Mouse (Mus musculus) embryonic facial prominence, embryonic 14.5 days (tissue): ENCODE measurements around the gene Ccdc187. TPM values are rescaled to one million over a fixed set of nuclear protein-coding genes. Genes with fewer than 3 reads are reported as not detected.

Experiments
- ATAC-seq: fragments of 200-750 bp; cut with Nextera tagmentation; 2 replicates; pipeline ENCODE4 v1.8.0; 2017; ENCODE audit warnings: low read depth, moderate number of reproducible peaks, moderate TSS enrichment
- DNase-seq: peaks from one replicate; pipeline ENCODE4 v3.0.0-alpha.2; 2015; ENCODE audit warnings: low spot score
- H3K27ac ChIP-seq: fragments of 300-500 bp; sonication (generic); replicated peaks from 2 replicates; pipeline ENCODE4 v1.5.1; 2014; ENCODE audit warnings: low read depth, mild to moderate bottlenecking, low read length, moderate library complexity
- H3K27me3 ChIP-seq: fragments of 300-500 bp; sonication (generic); replicated peaks from 2 replicates; pipeline ENCODE4 v1.6.1; 2014; ENCODE audit warnings: low read length; ENCODE audit not compliant: control insufficient read depth, insufficient read depth
- H3K36me3 ChIP-seq: fragments of 300-500 bp; sonication (generic); 2 replicates; pipeline ENCODE4 v1.6.1; 2014; ENCODE audit warnings: low read length, mixed read lengths; ENCODE audit not compliant: control insufficient read depth, insufficient read depth
- H3K4me1 ChIP-seq: fragments of 300-500 bp; sonication (generic); 2 replicates; pipeline ENCODE4 v1.6.1; 2014; ENCODE audit warnings: antibody characterized with exemption, low read length; ENCODE audit not compliant: control insufficient read depth, insufficient read depth
- H3K4me2 ChIP-seq: fragments of 300-500 bp; sonication (generic); 2 replicates; pipeline ENCODE4 v1.6.1; 2014; ENCODE audit warnings: low read depth, mild to moderate bottlenecking, low read length, moderate library complexity, mixed read lengths
- H3K4me3 ChIP-seq: fragments of 300-500 bp; sonication (generic); 2 replicates; pipeline ENCODE4 v1.5.1; 2014; ENCODE audit warnings: low read depth, mild to moderate bottlenecking, low read length
- H3K9ac ChIP-seq: fragments of 300-500 bp; sonication (generic); 2 replicates; pipeline ENCODE4 v1.6.1; 2014; ENCODE audit warnings: low read depth, mild to moderate bottlenecking, low read length, moderate library complexity, mixed read lengths
- H3K9me3 ChIP-seq: fragments of 300-500 bp; sonication (generic); 2 replicates; pipeline ENCODE4 v1.6.1; 2016; ENCODE audit warnings: low read length; ENCODE audit not compliant: control insufficient read depth
- WGBS: fragments of 180-500 bp; shearing (Covaris S2); extraction: QIAGEN DNeasy Blood & Tissue Kit; methylation state at CpG from one replicate; pipeline ENCODE4 v1.1.7; 2014; 5-methylcytosine and 5-hydroxymethylcytosine counted together
- polyA plus RNA-seq: library from polyadenylated mRNA; unstranded; fragments of >200 nt; fragmentation: Nextera tagmentation; extraction: Ambion mirVana; gene quantifications from 2 replicates; pipeline ENCODE4 v1.2.1, GENCODE M21; 2014

Gene Ccdc187
- polyA plus RNA-seq, 1 experiment from 2014 or later = 0.28 TPM

DNA sequence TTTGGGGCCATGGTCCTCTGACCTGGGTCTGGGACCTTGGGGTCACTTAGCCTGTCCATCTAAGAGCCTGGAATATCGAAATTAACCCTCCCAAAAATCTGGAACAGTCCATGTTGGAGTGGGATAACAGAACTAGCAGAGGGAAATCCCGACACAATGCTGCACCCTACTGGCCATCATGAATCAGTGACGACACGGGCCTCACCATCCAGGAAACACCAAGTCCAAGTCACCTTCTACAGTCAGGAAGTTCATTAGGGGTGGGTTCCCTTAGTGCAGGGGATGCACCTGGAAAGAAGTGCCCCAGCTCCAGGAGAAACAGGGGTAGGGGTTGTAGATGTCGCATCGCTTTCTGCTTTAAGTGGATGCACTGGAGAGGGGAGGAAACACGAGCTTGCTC is 20.7 kb downstream of the Ccdc187 start:
- H3K9me3 ChIP-seq = no peaks in the 10 kb centered on the region
- H3K36me3 ChIP-seq = no peaks in the 10 kb centered on the region
- DNase-seq (peak; percentile 81), ATAC-seq (peak; percentile 66)
- H3K4me2 ChIP-seq = no peak overlapping the region
- H3K4me3 ChIP-seq = no peak overlapping the region
- 17% methylated on average over 7 of the region's 7 CpGs for WGBS
- H3K27me3 ChIP-seq = no peaks in the 10 kb centered on the region
- no peak overlapping the region for H3K27ac ChIP-seq
- H3K4me1 ChIP-seq = no peaks in the 10 kb centered on the region
- no peak overlapping the region for H3K9ac ChIP-seq

DNA sequence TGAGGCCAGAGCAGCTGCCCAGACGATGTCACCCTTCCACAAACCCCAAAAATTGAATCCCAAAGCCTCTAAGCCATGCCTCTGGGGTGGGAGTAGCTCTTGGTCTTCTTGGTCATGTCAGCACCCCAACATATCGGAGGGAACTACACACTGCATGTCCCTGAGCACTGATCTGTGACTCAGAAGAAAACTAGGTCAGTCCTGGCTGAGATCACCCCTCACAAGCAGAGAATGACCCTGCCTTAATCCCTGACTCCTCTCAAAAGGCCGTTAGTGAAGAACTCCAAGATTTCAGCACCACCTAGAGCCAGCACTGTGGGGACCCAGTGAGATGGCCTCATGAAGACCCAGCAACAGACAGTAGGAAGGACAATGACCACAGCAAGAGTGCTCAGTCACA is 26.1 kb downstream of the Ccdc187 start:
- no peak for ATAC-seq
- DNase-seq = no peak
- Histone ChIP-seq H3K9me3 (no peaks in the 10 kb centered on the region), H3K4me1 (no peaks in the 10 kb centered on the region), H3K27me3 (no peaks in the 10 kb centered on the region), H3K27ac (no peak overlapping the region), H3K4me2 (no peak overlapping the region), H3K4me3 (no peak overlapping the region), H3K36me3 (no peaks in the 10 kb centered on the region), H3K9ac (no peak overlapping the region)
- 65% methylated on average over 3 of the region's 3 CpGs for WGBS

DNA sequence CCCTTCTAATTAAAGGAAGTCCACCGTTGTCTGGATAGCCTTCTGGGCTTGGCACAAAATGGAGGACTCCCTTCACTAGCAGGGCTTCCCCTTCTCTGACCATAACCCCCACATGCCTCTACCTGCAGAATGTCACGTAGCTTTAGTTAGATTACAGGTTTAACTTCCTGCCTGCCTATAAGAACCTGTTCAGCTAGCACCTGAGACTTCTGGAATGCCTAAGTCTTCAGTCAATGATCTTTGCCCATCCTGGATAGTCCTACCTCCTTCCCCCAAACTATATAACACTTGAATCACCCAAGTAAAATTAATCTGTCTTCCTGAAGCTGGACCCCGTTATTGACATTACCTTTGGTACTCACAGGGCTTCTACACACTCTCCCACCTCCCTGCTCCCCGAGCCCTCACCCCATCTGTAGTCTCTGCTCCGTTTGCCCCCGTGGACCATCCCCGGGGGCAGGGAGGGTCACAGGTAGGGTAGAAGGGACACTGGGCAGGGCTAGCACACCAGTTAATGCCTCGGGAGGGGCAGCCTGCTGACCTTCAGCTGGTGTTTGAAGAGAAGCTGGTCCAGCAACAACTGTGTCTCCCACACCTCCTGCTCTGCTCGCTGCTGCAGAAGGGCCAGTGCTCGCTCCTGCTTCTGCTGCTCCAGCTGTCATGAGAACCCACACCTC is 28.2 kb downstream of the Ccdc187 start:
- 72% methylated on average over 10 of the region's 10 CpGs for WGBS
- no peak overlapping the region for H3K27ac ChIP-seq

DNA sequence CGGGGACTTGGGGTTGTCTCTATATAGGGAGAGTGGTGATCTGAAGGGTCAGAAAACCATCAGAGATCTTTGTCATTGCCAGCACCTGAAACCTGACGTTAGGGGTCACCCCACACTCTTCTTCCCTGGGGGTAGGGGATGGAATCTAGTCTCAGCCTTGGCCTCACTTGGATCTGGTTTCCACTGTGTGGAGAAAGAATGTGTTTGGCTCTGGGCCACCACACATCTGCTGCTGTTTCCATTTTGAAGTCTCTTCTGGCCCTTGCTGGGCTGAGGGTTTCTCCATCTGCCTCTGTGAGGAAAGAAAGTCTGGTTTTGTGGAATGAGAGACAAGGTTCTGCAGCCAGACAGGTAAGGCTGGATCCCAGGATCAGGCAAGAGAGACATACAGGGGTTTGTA is 29.3 kb downstream of the Ccdc187 start:
- no peaks in the 10 kb centered on the region for H3K4me1 ChIP-seq
- peak; percentile 66 for DNase-seq
- no peaks in the 10 kb centered on the region for H3K27me3 ChIP-seq
- no peak overlapping the region for H3K9ac ChIP-seq
- H3K4me3 ChIP-seq = no peak overlapping the region
- H3K4me2 ChIP-seq = no peak overlapping the region
- 58% methylated on average over 2 of the region's 2 CpGs for WGBS
- ATAC-seq = no peak
- H3K27ac ChIP-seq = no peak overlapping the region; the same call in 1 of the 2 replicates
- H3K36me3 ChIP-seq = no peaks in the 10 kb centered on the region
- no peaks in the 10 kb centered on the region for H3K9me3 ChIP-seq

More for the DNA sequence above, 28.2 kb downstream of the Ccdc187 start:
- Histone ChIP-seq H3K36me3 (no peaks in the 10 kb centered on the region), H3K4me1 (no peaks in the 10 kb centered on the region), H3K4me2 (no peak overlapping the region), H3K27me3 (no peaks in the 10 kb centered on the region), H3K4me3 (no peak overlapping the region), H3K9me3 (no peaks in the 10 kb centered on the region), H3K9ac (no peak overlapping the region)
- DNase-seq (peak; percentile 26), ATAC-seq (no peak)

- ATAC-seq = no peak
- Histone ChIP-seq H3K9ac (no peak overlapping the region), H3K27ac (no peak overlapping the region), H3K36me3 (no peaks in the 10 kb centered on the region), H3K4me1 (no peaks in the 10 kb centered on the region), H3K9me3 (no peaks in the 10 kb centered on the region), H3K27me3 (no peaks in the 10 kb centered on the region), H3K4me2 (no peak overlapping the region), H3K4me3 (no peak overlapping the region)
- no peak for DNase-seq
- 77% methylated on average over 4 of the region's 4 CpGs for WGBS
Measured at GRCm38 (mm10) chr2:26264646-26265045, 29.7 kb downstream of the Ccdc187 start.

GRCm38 (mm10) chr2:26257315-26258096 is 36.9 kb downstream of the Ccdc187 start:
- WGBS = 81% methylated on average over 16 of the region's 16 CpGs
- Histone ChIP-seq H3K9me3 (no peaks in the 10 kb centered on the region), H3K4me3 (no peak overlapping the region), H3K4me1 (no peaks in the 10 kb centered on the region), H3K27ac (no peak overlapping the region), H3K9ac (no peak overlapping the region), H3K27me3 (no peaks in the 10 kb centered on the region), H3K4me2 (no peak overlapping the region), H3K36me3 (no peaks in the 10 kb centered on the region)
- no peak for ATAC-seq
- DNase-seq = no peak

GRCm38 (mm10) chr2:26254816-26255215 is 39.5 kb downstream of the Ccdc187 start:
- 38% methylated on average over 4 of the region's 4 CpGs for WGBS
- Histone ChIP-seq H3K4me2 (no peak overlapping the region), H3K4me3 (no peak overlapping the region), H3K9me3 (no peaks in the 10 kb centered on the region), H3K27ac (no peak overlapping the region), H3K27me3 (no peaks in the 10 kb centered on the region), H3K9ac (no peak overlapping the region), H3K36me3 (no peaks in the 10 kb centered on the region), H3K4me1 (no peaks in the 10 kb centered on the region)
- DNase-seq (no peak), ATAC-seq (no peak)

DNA sequence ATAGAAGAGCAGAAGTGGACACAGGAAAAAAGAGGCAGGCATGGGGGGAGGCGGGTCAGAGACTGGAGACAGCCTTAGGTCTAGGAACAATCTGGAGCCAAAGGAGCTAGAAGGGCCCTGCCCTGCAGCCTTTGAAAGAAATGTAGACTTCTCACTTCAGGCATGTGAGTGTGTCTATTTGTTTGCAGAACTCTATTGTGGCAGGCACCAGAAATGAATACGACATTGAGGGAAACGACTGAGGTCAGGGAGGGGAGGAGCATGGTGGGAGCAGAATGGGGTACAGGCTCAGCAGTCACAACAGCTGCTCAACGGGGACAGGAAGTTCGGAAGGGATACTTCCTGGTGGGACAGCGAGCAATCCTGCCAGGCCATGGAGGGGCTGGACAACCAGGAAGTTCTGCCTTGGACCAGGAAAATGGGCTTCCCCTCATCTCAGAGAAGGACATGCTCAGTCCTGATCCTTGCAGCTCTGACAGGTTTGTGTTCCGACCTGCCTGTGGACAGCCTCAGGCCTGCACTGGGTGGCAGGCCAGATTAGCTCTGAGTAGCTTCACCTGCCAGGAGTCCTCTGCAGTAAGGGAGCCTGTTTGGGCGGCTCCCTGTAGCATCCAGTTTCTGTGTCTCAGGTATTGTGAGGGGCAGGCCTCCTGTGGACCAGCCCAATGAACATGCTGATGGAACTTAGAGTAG is 41.7 kb downstream of the Ccdc187 start:
- no peak overlapping the region; the same call in 1 of the 2 replicates for H3K27ac ChIP-seq
- H3K27me3 ChIP-seq = no peaks in the 10 kb centered on the region
- peak; percentile 60; the same call in 1 of the 2 replicates for ATAC-seq
- no peaks in the 10 kb centered on the region for H3K9me3 ChIP-seq
- DNase-seq = peak; percentile 37
- no peak overlapping the region for H3K4me2 ChIP-seq
- 57% methylated on average over 8 of the region's 8 CpGs for WGBS
- H3K4me3 ChIP-seq = no peak overlapping the region
- no peaks in the 10 kb centered on the region for H3K4me1 ChIP-seq
- H3K9ac ChIP-seq = no peak overlapping the region
- H3K36me3 ChIP-seq = no peaks in the 10 kb centered on the region
